ENCODE assay signal across 15 mouse cellular contexts in the genomic region with DNA sequence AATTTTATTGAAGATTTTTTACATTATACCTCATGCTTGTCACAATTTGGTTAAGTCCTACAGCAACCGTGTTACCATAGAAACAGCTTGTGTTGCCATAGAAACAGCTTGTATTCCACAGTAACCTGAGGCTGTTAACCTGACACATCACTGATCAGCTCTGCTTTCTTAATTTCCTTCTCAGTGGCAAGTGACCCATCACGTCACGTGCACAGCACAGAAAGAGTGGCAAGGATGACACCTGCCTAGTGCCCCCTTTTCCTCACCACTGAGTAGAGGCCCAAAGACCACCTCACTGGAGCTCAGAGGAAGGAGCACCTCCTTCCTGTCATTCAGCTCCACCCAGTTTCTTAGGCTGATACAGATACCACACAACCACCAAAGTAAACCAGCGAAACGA. TPM values are rescaled to one million over a fixed set of nuclear protein-coding genes. Genes with fewer than 3 reads are reported as not detected.
A peak's percentile ranks its signal among the peaks of the same experiment; 100 is the strongest.
DNase-seq lines count a peak whose midpoint lies in the region; ATAC-seq lines count a peak whose summit lies in the region.
"Had no signal": no experiment of that assay in that cellular context is flagged by ENCODE, and none has a peak within 500 bp of the region (broad histone marks: within the 10 kb centered on the region; RNA-seq: fewer than 3 reads in every experiment).

No protein-coding gene starts in this region.

- no peak overlapping the region for H3K4me2 ChIP-seq in kidney, embryonic 14.5 days (replicated peaks; ENCODE audit: low read depth, low read length)
- no peak overlapping the region for H3K4me2 ChIP-seq in neural tube, embryonic 15.5 days
- H3K4me2 ChIP-seq in hindbrain, embryonic 12.5 days (replicated peaks) = no peak overlapping the region
- H3K4me2 ChIP-seq: limb, embryonic 12.5 days; neural tube, embryonic 13.5 days had no signal

- no peaks in the 10 kb centered on the region for H3K36me3 ChIP-seq in kidney, embryonic 14.5 days (ENCODE audit: control insufficient read depth, insufficient read depth, low read length)
- H3K36me3 ChIP-seq in neural tube, embryonic 15.5 days = peaks cover 76% of the 10 kb centered on the region
- peaks cover 69% of the 10 kb centered on the region for H3K36me3 ChIP-seq in hindbrain, embryonic 12.5 days

- no peaks in the 10 kb centered on the region for H3K4me1 ChIP-seq in kidney, embryonic 14.5 days (ENCODE audit: control insufficient read depth, insufficient read depth, low read length)
- H3K4me1 ChIP-seq in neural tube, embryonic 15.5 days = no peaks in the 10 kb centered on the region
- H3K4me1 ChIP-seq in hindbrain, embryonic 12.5 days = peaks cover 10% of the 10 kb centered on the region; the same call in 1 of the 2 replicates
- H3K4me1 ChIP-seq: limb, embryonic 12.5 days had no signal

- WGBS in kidney, embryonic 14.5 days = 66% methylated on average over 5 of the region's 5 CpGs
- WGBS in neural tube, embryonic 15.5 days = 80% methylated on average over 5 of the region's 5 CpGs
- WGBS in hindbrain, embryonic 12.5 days = 81% methylated on average over 5 of the region's 5 CpGs

- ATAC-seq in kidney, embryonic 14.5 days (ENCODE audit: low FRiP score, low TSS enrichment) = 0 out of 2 replicates have a peak, but pooled peaks have one; percentile 25
- ATAC-seq in neural tube, embryonic 15.5 days (ENCODE audit: low FRiP score) = peak; percentile 18; the same call in 1 of the 2 replicates
- ATAC-seq in hindbrain, embryonic 12.5 days (ENCODE audit: low FRiP score) = 0 out of 2 replicates have a peak, but pooled peaks have one; percentile 54

- no peak overlapping the region for H3K9ac ChIP-seq in kidney, embryonic 14.5 days (ENCODE audit: low read depth, low read length)
- no peak overlapping the region for H3K9ac ChIP-seq in neural tube, embryonic 15.5 days (replicated peaks)
- no peak overlapping the region for H3K9ac ChIP-seq in hindbrain, embryonic 12.5 days
- H3K9ac ChIP-seq: limb, embryonic 12.5 days; neural tube, embryonic 13.5 days had no signal

- no peak overlapping the region for H3K4me3 ChIP-seq in kidney, embryonic 14.5 days (ENCODE audit: low read length)
- H3K4me3 ChIP-seq in neural tube, embryonic 15.5 days (replicated peaks) = no peak overlapping the region
- no peak overlapping the region for H3K4me3 ChIP-seq in hindbrain, embryonic 12.5 days
- H3K4me3 ChIP-seq: limb, embryonic 12.5 days; neural tube, embryonic 13.5 days had no signal

- H3K9me3 ChIP-seq in kidney, embryonic 14.5 days (ENCODE audit: control insufficient read depth, low read length) = no peaks in the 10 kb centered on the region
- no peaks in the 10 kb centered on the region for H3K9me3 ChIP-seq in neural tube, embryonic 15.5 days (replicated peaks)
- no peaks in the 10 kb centered on the region for H3K9me3 ChIP-seq in hindbrain, embryonic 12.5 days (replicated peaks)
- H3K9me3 ChIP-seq: limb, embryonic 12.5 days; neural tube, embryonic 13.5 days had no signal

- no peak for DNase-seq in kidney, postnatal 10 days
- DNase-seq in neural tube, embryonic 10.5 days (ENCODE audit: extremely low spot score, low spot score) = no peak
- peak; percentile 42 for DNase-seq in telencephalon, adult 2 months (ENCODE audit: low read depth, low spot score)
- no peak for DNase-seq in lung, postnatal 36 days
- no peak for DNase-seq in cerebellum, adult 8-10 months
- DNase-seq: adrenal gland, postnatal 36 days; cerebellum, adult 18-20 months; kidney, postnatal 25 days; lung, adult 2 months; right cerebral cortex, postnatal 14 days had no signal

- no peak overlapping the region for H3K27ac ChIP-seq in kidney, embryonic 14.5 days (ENCODE audit: low read depth, low read length)
- H3K27ac ChIP-seq in neural tube, embryonic 15.5 days (replicated peaks) = no peak overlapping the region
- no peak overlapping the region for H3K27ac ChIP-seq in hindbrain, embryonic 12.5 days
- H3K27ac ChIP-seq: limb, embryonic 12.5 days; neural tube, embryonic 13.5 days had no signal

- no peaks in the 10 kb centered on the region for H3K27me3 ChIP-seq in kidney, embryonic 14.5 days (ENCODE audit: control insufficient read depth, insufficient read depth, low read length)
- H3K27me3 ChIP-seq in neural tube, embryonic 15.5 days (replicated peaks) = no peaks in the 10 kb centered on the region
- H3K27me3 ChIP-seq in hindbrain, embryonic 12.5 days = no peaks in the 10 kb centered on the region
- H3K27me3 ChIP-seq: limb, embryonic 12.5 days; neural tube, embryonic 13.5 days had no signal

RNA-seq across cellular contexts. Expression of gene Tmod2, which starts 17.6 kb away (rescaled TPM):
- polyA plus RNA-seq in kidney, embryonic 14.5 days (2014; fragmentation: Nextera tagmentation; extraction: Ambion mirVana) = 17.6 and 22.8 TPM in 2 replicates
- polyA plus RNA-seq in neural tube, embryonic 15.5 days (2015; fragmentation: Nextera tagmentation; extraction: Ambion mirVana) = 252 and 283 TPM in 2 replicates
- polyA plus RNA-seq in hindbrain, embryonic 12.5 days (2016; fragmentation: Nextera tagmentation; extraction: Ambion mirVana) = 110 and 112 TPM in 2 replicates

RNA-seq across cellular contexts. Expression of gene Lysmd2, which starts 32.1 kb away (rescaled TPM):
- polyA plus RNA-seq in kidney, embryonic 14.5 days (2014; fragmentation: Nextera tagmentation; extraction: Ambion mirVana) = 36.2 and 43.7 TPM in 2 replicates
- 33.8 and 39.5 TPM in 2 replicates for polyA plus RNA-seq in neural tube, embryonic 15.5 days (2015; fragmentation: Nextera tagmentation; extraction: Ambion mirVana)
- 21.2 and 24.2 TPM in 2 replicates for polyA plus RNA-seq in hindbrain, embryonic 12.5 days (2016; fragmentation: Nextera tagmentation; extraction: Ambion mirVana)

RNA-seq across cellular contexts. Expression of gene Tmod3, which starts 34.0 kb away (rescaled TPM):
- 97.1 and 144 TPM in 2 replicates for polyA plus RNA-seq in kidney, embryonic 14.5 days (2014; fragmentation: Nextera tagmentation; extraction: Ambion mirVana)
- 68.1 and 77.0 TPM in 2 replicates for polyA plus RNA-seq in neural tube, embryonic 15.5 days (2015; fragmentation: Nextera tagmentation; extraction: Ambion mirVana)
- polyA plus RNA-seq in hindbrain, embryonic 12.5 days (2016; fragmentation: Nextera tagmentation; extraction: Ambion mirVana) = 96.5 and 98.4 TPM in 2 replicates
